Mouse (Mus musculus): ENCODE data around the gene Slc9b1. TPM values are rescaled to one million over a fixed set of nuclear protein-coding genes. Genes with fewer than 3 reads are reported as not detected.
A peak's percentile ranks its signal among the peaks of the same experiment; 100 is the strongest.

Gene Slc9b1
- total and polyA plus RNA-seq, 3 experiments, result 0.13 to 7.4 (median 0.55) TPM

GRCm38 (mm10) chr3:135420542-135421309 is 72.9 kb downstream of the Slc9b1 start:
- H3K4me3 ChIP-seq (ENCODE audit: low read depth, low read length), result peak overlapping the region; percentile 53; the same call in 1 of the 2 replicates
- H3K4me1 ChIP-seq (ENCODE audit: insufficient read depth, low read depth, low read length), result peaks cover 39% of the 10 kb centered on the region
- DNase-seq (ENCODE audit: low spot score) (peak; percentile 48), ATAC-seq (ENCODE audit: extremely low read depth, insufficient number of reproducible peaks, low FRiP score, poor library complexity, severe bottlenecking) (peak; percentile 41; the same call in 1 of the 2 replicates)
- no peaks in the 10 kb centered on the region for H3K27me3 ChIP-seq (ENCODE audit: insufficient read depth, low read length)
- H3K36me3 ChIP-seq (replicated peaks), result peaks cover 25% of the 10 kb centered on the region
- TF ChIP-seq POLR2AphosphoS5 (IDR thresholded peaks at IDR 0.05; ENCODE audit: insufficient replicate concordance, low read depth, low read length) (no peak), TAL1 (conservative IDR thresholded peaks at IDR 0.05; ENCODE audit: low read depth, low read length) (no peak), GATA2 (IDR thresholded peaks at IDR 0.05; ENCODE audit: borderline replicate concordance, low read depth, low read length) (no peak), GATA1 (IDR thresholded peaks at IDR 0.05; ENCODE audit: borderline replicate concordance, low read length) (no peak), CTCF (IDR thresholded peaks at IDR 0.05; ENCODE audit: low read depth, low read length) (no peak)
- H3K9me3 ChIP-seq (replicated peaks), result no peaks in the 10 kb centered on the region

- ATAC-seq (ENCODE audit: extremely low read depth, insufficient number of reproducible peaks, low FRiP score, poor library complexity, severe bottlenecking) (no peak), DNase-seq (ENCODE audit: low spot score) (no peak)
- peak overlapping the region; percentile 53; the same call in 1 of the 2 replicates for H3K4me3 ChIP-seq (ENCODE audit: low read depth, low read length)
- no peaks in the 10 kb centered on the region for H3K9me3 ChIP-seq (replicated peaks)
- H3K4me1 ChIP-seq (ENCODE audit: insufficient read depth, low read depth, low read length), result peaks cover 40% of the 10 kb centered on the region
- TF ChIP-seq TAL1 (conservative IDR thresholded peaks at IDR 0.05; ENCODE audit: low read depth, low read length) (no peak), CTCF (IDR thresholded peaks at IDR 0.05; ENCODE audit: low read depth, low read length) (no peak), GATA1 (IDR thresholded peaks at IDR 0.05; ENCODE audit: borderline replicate concordance, low read length) (no peak), POLR2AphosphoS5 (IDR thresholded peaks at IDR 0.05; ENCODE audit: insufficient replicate concordance, low read depth, low read length) (no peak)
- H3K36me3 ChIP-seq (replicated peaks), result peaks cover 26% of the 10 kb centered on the region
- H3K27me3 ChIP-seq (ENCODE audit: insufficient read depth, low read length), result no peaks in the 10 kb centered on the region
These were observed 73.4 kb downstream of the Slc9b1 start for GRCm38 (mm10) chr3:135421310-135421594.

- Histone ChIP-seq H3K36me3 (replicated peaks) (peaks cover 20% of the 10 kb centered on the region), H3K9me3 (replicated peaks) (no peaks in the 10 kb centered on the region), H3K4me1 (ENCODE audit: insufficient read depth, low read depth, low read length) (peaks cover 37% of the 10 kb centered on the region), H3K27me3 (ENCODE audit: insufficient read depth, low read length) (no peaks in the 10 kb centered on the region), H3K4me3 (ENCODE audit: low read depth, low read length) (peak overlapping the region; percentile 88)
- no peak; the same call in 1 of the 2 replicates for ATAC-seq (ENCODE audit: extremely low read depth, insufficient number of reproducible peaks, low FRiP score, poor library complexity, severe bottlenecking)
- no peak for DNase-seq (ENCODE audit: low spot score)
- TF ChIP-seq CTCF (IDR thresholded peaks at IDR 0.05; ENCODE audit: low read depth, low read length) (no peak), POLR2AphosphoS5 (IDR thresholded peaks at IDR 0.05; ENCODE audit: insufficient replicate concordance, low read depth, low read length) (no peak), GATA2 (IDR thresholded peaks at IDR 0.05; ENCODE audit: borderline replicate concordance, low read depth, low read length) (no peak), GATA1 (IDR thresholded peaks at IDR 0.05; ENCODE audit: borderline replicate concordance, low read length) (no peak), TAL1 (conservative IDR thresholded peaks at IDR 0.05; ENCODE audit: low read depth, low read length) (no peak)
These were observed 74.5 kb downstream of the Slc9b1 start for GRCm38 (mm10) chr3:135422232-135422855.

GRCm38 (mm10) chr3:135422856-135423607 is 75.2 kb downstream of the Slc9b1 start:
- peaks cover 33% of the 10 kb centered on the region for H3K4me1 ChIP-seq (ENCODE audit: insufficient read depth, low read depth, low read length)
- ATAC-seq (ENCODE audit: extremely low read depth, insufficient number of reproducible peaks, low FRiP score, poor library complexity, severe bottlenecking), result peak; percentile 55
- TF ChIP-seq GATA1 (IDR thresholded peaks at IDR 0.05; ENCODE audit: borderline replicate concordance, low read length), result no peak
- no peak for TF ChIP-seq POLR2AphosphoS5 (IDR thresholded peaks at IDR 0.05; ENCODE audit: insufficient replicate concordance, low read depth, low read length)

GRCm38 (mm10) chr3:135423608-135424212 is 75.9 kb downstream of the Slc9b1 start, which contains the start of gene Cisd2:
Gene Cisd2, minus strand, starts transcription at chr3:135423925.
- TF ChIP-seq GATA2 (IDR thresholded peaks at IDR 0.05; ENCODE audit: borderline replicate concordance, low read depth, low read length), result no peak
- TF ChIP-seq TAL1 (conservative IDR thresholded peaks at IDR 0.05; ENCODE audit: low read depth, low read length), result no peak
- no peak for TF ChIP-seq POLR2AphosphoS5 (IDR thresholded peaks at IDR 0.05; ENCODE audit: insufficient replicate concordance, low read depth, low read length)
- TF ChIP-seq CTCF (IDR thresholded peaks at IDR 0.05; ENCODE audit: low read depth, low read length), result no peak
- TF ChIP-seq GATA1 (IDR thresholded peaks at IDR 0.05; ENCODE audit: borderline replicate concordance, low read length), result no peak
- Histone ChIP-seq H3K4me1 (ENCODE audit: insufficient read depth, low read depth, low read length) (peaks cover 30% of the 10 kb centered on the region), H3K4me3 (ENCODE audit: low read depth, low read length) (peak within 1 kb of the TSS; percentile 88), H3K36me3 (replicated peaks) (peaks cover 20% of the 10 kb centered on the region), H3K27me3 (ENCODE audit: insufficient read depth, low read length) (no peaks in the 10 kb centered on the region), H3K9me3 (replicated peaks) (no peaks in the 10 kb centered on the region)
- ATAC-seq (ENCODE audit: extremely low read depth, insufficient number of reproducible peaks, low FRiP score, poor library complexity, severe bottlenecking), result no peak
- no peak for DNase-seq (ENCODE audit: low spot score)

More at GRCm38 (mm10) chr3:135422856-135423607, 75.2 kb downstream of the Slc9b1 start:
- DNase-seq (ENCODE audit: low spot score), result peak; percentile 67
- Histone ChIP-seq H3K4me3 (ENCODE audit: low read depth, low read length) (peak overlapping the region; percentile 88), H3K36me3 (replicated peaks) (peaks cover 18% of the 10 kb centered on the region), H3K27me3 (ENCODE audit: insufficient read depth, low read length) (no peaks in the 10 kb centered on the region), H3K9me3 (replicated peaks) (no peaks in the 10 kb centered on the region)

Measured in G1E (cell line).